Mouse (Mus musculus) erythroblast, embryonic 14.5 days (primary cell): ENCODE data around the gene Polr2i. TPM values are rescaled to one million over a fixed set of nuclear protein-coding genes. Genes with fewer than 3 reads are reported as not detected.
"Not testable (repeated sequence)": the region's sequence is repeated elsewhere in the genome, so short reads cannot be mapped to it uniquely, and the experiment has no call there.

Experiments used
- H3K27me3 ChIP-seq: 2 replicates; pipeline ENCODE4 v1.6.1; 2012; ENCODE audit warnings: inconsistent platforms; ENCODE audit not compliant: control insufficient read depth
- H3K36me3 ChIP-seq: 2 replicates; pipeline ENCODE4 v1.6.1; 2012; ENCODE audit warnings: mild to moderate bottlenecking, inconsistent platforms; ENCODE audit not compliant: control insufficient read depth
- H3K4me1 ChIP-seq: 2 replicates; pipeline ENCODE4 v1.6.1; 2012; ENCODE audit warnings: inconsistent platforms; ENCODE audit not compliant: control insufficient read depth
- H3K4me3 ChIP-seq: replicated peaks from 2 replicates; pipeline ENCODE3; 2012; ENCODE audit warnings: moderate library complexity, mild to moderate bottlenecking, inconsistent platforms
- H3K9me3 ChIP-seq: 2 replicates; pipeline ENCODE4 v1.6.1; 2012; ENCODE audit warnings: low read length, inconsistent platforms, mixed read lengths; ENCODE audit not compliant: control insufficient read depth
- GATA1 ChIP-seq: IDR thresholded peaks from 2 replicates; pipeline ENCODE4 v1.6.1; 2012; ENCODE audit warnings: low read length, inconsistent platforms, mixed read lengths
- TAL1 ChIP-seq: IDR thresholded peaks from 3 replicates; pipeline ENCODE4 v1.6.1; 2012; ENCODE audit warnings: low read length, inconsistent platforms, mixed read lengths
- polyA plus RNA-seq: library from polyadenylated mRNA; stranded (reverse); fragments of >175 nt; gene quantifications from 2 replicates; pipeline ENCODE4 v1.2.3, GENCODE M21; 2012

Gene Polr2i
- polyA plus RNA-seq, 1 experiment = 9.4 TPM

DNA sequence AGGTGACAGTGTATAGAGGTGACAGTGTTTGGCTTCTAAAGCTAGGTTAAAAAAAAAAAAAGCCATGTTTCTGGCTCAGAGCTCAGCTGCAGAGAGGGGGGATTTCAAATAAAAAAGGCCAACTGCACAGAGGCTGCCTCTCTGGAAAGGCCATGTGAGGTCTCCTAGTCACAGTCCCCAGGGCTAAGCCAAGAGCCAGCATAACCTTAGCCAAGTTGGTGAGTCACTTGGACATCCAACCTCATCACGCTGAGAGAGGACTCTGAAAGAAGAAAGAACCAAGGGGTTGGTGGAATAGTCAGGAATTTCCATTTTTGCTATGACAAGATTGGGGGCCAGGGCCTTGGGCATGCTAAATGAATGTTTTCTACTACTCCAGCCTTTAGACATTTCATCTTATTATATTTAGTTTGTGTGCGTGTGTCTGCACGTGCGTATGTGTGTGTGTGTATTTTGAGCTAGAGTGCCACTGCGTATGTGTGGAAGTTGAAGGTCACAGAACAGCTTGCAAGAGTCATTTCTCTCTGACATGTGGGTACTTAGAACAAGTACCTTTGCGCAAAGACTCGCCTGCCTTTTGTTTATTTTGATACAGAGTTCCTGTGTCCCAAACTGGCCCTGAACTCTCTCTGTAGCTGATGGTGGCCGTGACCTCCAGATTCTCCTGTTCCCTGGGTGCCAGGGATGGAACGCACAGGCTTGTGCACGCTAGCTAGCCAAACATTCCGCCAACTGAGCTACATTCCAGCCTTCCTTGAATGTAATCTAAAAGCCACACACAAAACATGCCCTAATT, 28.7 kb upstream of the Polr2i start:
- 0 out of 2 replicates have a peak, but pooled peaks cover 2% of the 10 kb centered on the region for H3K27me3 ChIP-seq
- no peaks in the 10 kb centered on the region for H3K9me3 ChIP-seq
- H3K4me1 ChIP-seq = peaks cover 12% of the 10 kb centered on the region
- no peak for TF ChIP-seq GATA1
- no peaks in the 10 kb centered on the region for H3K36me3 ChIP-seq
- H3K4me3 ChIP-seq = no peak overlapping the region

DNA sequence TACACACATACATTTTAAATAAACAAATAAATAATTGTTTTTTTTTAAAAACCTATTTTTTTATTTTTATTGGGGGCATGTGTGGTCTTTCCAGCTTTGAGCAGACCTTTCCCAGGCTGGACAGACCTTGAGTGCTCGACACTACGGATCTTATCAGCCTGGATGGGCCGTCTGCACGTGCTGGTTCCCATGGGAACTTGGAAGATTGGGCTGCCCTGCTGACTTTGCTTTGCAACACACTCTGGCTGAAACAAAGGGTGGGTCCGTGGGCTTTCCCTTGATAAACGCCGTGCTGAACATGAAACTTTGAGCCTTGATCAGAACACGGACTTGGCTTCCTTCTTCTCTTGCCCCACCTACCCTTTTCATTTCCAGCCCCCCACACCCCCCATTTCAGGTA, 27.4 kb upstream of the Polr2i start:
- Histone ChIP-seq H3K27me3 (0 out of 2 replicates have a peak, but pooled peaks cover 2% of the 10 kb centered on the region), H3K9me3 (no peaks in the 10 kb centered on the region), H3K4me3 (no peak overlapping the region), H3K4me1 (peaks cover 6% of the 10 kb centered on the region), H3K36me3 (no peaks in the 10 kb centered on the region)
- TF ChIP-seq TAL1 (no peak), GATA1 (no peak)

DNA sequence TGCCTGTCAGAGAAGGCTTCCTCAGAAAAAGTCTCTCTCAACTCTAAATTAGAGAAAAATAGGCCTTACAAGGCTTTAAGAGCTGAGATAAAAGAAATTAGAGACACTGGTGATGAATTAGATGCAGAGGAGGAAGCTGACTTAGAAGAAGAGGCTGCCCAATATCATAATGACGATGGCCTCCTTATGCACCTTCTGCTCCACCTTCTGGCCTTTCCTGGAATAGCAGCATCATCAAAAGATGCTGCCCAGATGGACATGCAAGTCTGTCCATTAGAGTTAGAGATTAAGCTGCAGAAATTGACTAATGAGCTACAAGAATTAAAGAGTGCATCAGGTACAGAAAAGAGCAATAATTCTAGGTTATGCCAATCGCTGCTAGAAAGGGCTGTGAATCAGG, 26.4 kb upstream of the Polr2i start:
- Histone ChIP-seq H3K9me3 (no peaks in the 10 kb centered on the region), H3K4me1 (peaks cover 6% of the 10 kb centered on the region), H3K27me3 (0 out of 2 replicates have a peak, but pooled peaks cover 2% of the 10 kb centered on the region), H3K4me3 (no peak overlapping the region), H3K36me3 (no peaks in the 10 kb centered on the region)
- TF ChIP-seq TAL1 = no peak
- TF ChIP-seq GATA1 = no peak

DNA sequence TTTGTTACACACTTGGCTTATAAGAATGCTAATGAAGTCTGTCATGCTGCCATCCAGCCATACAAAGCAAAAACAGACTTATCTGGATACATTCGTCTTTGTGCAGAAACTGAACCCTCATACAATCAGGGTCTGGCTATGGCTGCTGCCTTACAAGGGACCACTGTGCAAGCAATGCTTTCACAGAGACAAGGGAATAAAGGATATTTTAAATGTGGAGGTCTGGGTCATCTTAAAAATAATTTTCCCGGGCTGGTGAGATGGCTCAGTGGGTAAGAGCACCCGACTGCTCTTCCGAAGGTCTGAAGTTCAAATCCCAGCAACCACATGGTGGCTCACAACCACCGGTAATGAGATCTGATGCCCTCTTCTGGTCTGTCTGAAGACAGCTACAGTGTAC, 25.4 kb upstream of the Polr2i start:
- H3K36me3 ChIP-seq, H3K4me1 ChIP-seq, H3K27me3 ChIP-seq, H3K4me3 ChIP-seq, H3K9me3 ChIP-seq: not testable (repeated sequence)

DNA sequence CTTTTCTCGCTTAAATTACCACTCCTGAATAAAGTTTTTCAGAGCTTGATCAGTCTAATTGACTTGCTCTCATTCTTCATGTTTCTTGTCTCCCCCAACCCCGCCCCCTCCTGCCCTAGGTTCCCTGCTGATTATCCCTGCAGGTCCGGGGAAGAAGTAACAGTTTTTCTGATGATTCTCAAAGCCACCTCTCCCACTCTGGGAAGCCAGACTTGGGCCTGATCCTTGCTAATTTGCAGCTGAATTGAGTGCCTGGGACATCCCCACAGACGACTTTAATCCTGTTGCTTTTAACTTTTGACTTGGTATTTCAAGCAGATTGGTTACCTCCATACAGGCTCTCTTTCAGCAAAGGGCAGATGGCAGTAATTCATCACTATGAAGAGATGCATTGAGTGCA, 20.7 kb upstream of the Polr2i start:
- TF ChIP-seq GATA1 = no peak
- TF ChIP-seq TAL1 = no peak
- H3K4me1 ChIP-seq = no peaks in the 10 kb centered on the region
- H3K36me3 ChIP-seq = no peaks in the 10 kb centered on the region
- no peak overlapping the region for H3K4me3 ChIP-seq
- no peaks in the 10 kb centered on the region for H3K9me3 ChIP-seq
- 0 out of 2 replicates have a peak, but pooled peaks cover 2% of the 10 kb centered on the region for H3K27me3 ChIP-seq

DNA sequence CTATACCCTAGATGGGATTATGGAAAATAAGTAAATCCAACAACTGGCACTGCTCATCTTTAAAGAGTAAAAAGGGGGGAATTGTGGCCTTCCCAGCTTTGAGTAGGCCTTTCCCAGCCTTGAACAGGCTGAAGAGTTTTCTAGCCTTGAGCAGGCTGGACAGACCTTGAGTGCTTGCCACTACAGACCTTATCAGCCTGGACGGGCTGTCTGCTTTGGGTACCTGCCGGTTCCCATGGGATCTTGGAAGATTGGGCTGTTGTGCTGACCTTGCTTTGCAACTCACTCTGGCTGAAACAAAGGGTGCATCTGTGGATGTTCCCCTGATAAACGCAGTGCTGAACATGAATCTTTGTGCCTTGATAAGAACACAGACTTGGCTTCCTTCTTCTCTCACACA, 17.9 kb upstream of the Polr2i start:
- no peak overlapping the region for H3K4me3 ChIP-seq

DNA sequence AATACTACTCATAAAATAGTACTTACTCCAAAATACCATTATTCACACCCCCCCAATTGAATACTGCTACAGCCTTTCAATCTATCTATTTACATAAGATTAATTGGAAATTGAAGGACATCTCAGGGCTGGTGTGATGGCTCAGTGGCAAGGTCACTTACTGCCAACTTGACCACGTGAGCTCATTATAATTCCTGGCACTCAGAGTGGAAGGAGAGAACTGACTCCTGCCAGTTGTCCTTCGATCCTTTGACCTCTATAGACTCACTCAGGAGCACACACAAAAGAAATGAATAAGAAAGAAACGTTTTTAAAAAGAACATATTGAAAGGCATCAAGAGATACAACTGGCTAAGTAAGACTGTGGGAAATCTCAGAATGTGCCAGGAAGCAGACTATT, 15.9 kb upstream of the Polr2i start:
- H3K27me3 ChIP-seq = no peaks in the 10 kb centered on the region
- H3K36me3 ChIP-seq = no peaks in the 10 kb centered on the region
- H3K4me3 ChIP-seq = no peak overlapping the region
- no peaks in the 10 kb centered on the region for H3K9me3 ChIP-seq
- H3K4me1 ChIP-seq = peaks cover 21% of the 10 kb centered on the region
- TF ChIP-seq GATA1 (no peak), TAL1 (no peak)

More for the DNA sequence above, 17.9 kb upstream of the Polr2i start:
- Histone ChIP-seq H3K4me1 (peaks cover 8% of the 10 kb centered on the region), H3K36me3 (no peaks in the 10 kb centered on the region), H3K27me3 (no peaks in the 10 kb centered on the region), H3K9me3 (no peaks in the 10 kb centered on the region)
- TF ChIP-seq GATA1 (no peak), TAL1 (no peak)

DNA sequence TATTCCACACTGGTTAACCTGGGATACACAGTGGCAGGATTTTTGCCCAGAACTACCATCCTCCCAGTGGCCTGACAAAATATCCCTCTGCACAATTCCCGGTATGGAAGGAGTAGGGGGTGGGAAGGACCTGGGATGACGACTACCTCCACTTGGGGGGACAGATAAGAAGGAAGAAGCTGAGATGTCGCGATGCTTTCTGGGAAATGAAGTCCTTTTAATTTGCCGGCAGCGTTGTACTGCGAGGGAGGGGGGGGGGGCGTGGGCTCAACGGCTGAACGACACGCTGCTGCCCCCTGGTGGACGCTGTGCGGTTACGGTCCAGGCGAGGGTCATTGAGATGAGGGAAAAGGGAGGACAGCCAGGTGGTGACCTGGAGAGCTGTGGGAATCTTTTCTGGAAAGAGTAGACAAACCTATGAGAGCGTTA, 15.0 kb upstream of the Polr2i start:
- no peaks in the 10 kb centered on the region for H3K27me3 ChIP-seq
- TF ChIP-seq GATA1 (no peak), TAL1 (no peak)
- H3K4me1 ChIP-seq = peaks cover 24% of the 10 kb centered on the region
- no peaks in the 10 kb centered on the region for H3K9me3 ChIP-seq
- H3K36me3 ChIP-seq = no peaks in the 10 kb centered on the region
- H3K4me3 ChIP-seq = no peak overlapping the region

DNA sequence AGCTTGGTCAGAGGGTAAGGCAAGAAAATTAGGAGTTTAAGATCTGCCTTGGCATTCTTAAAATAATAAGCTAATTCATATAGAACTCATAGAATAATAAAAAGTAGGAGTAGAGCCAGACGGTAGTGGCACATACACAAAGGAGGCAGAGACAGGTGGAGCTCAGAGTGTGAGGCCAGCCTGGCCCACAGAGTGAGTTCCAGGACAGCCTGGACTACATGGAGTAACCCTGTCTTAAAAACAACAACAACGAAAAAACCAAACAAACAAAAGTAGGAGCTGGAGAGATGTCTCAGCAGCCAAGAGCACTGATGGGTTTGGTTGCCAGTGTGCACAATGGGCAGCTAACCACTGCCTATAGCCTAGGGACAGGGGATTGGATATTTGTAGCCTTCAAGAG, 14.5 kb upstream of the Polr2i start:
- H3K4me3 ChIP-seq = no peak overlapping the region
- no peaks in the 10 kb centered on the region for H3K36me3 ChIP-seq
- H3K4me1 ChIP-seq = peaks cover 30% of the 10 kb centered on the region
- no peaks in the 10 kb centered on the region for H3K27me3 ChIP-seq
- H3K9me3 ChIP-seq = no peaks in the 10 kb centered on the region
- no peak for TF ChIP-seq GATA1
- no peak for TF ChIP-seq TAL1
